10 mouse cellular contexts compared by ENCODE assay signal in genomic region chr19:10809428-10810175, GRCm38 (mm10). TPM values are rescaled to one million over a fixed set of nuclear protein-coding genes. Genes with fewer than 3 reads are reported as not detected.
DNase-seq lines count a peak whose midpoint lies in the region; ATAC-seq and TF ChIP-seq lines count a peak whose summit lies in the region.
"Had no signal": no experiment of that assay in that cellular context is flagged by ENCODE, and none has a peak within 500 bp of the region (broad histone marks: within the 10 kb centered on the region; RNA-seq: fewer than 3 reads in every experiment).

No protein-coding gene starts in this region.

- TF ChIP-seq CTCF in brain, embryonic 14.5 days (IDR thresholded peaks at IDR 0.05; ENCODE audit: borderline replicate concordance, extremely low read depth, insufficient read depth, insufficient read length): no peak
- TF ChIP-seq CTCF in hindbrain, postnatal 0 days (IDR thresholded peaks at IDR 0.05; ENCODE audit: low read depth): no peak
- no peak for TF ChIP-seq CTCF in kidney, adult 2 months (conservative IDR thresholded peaks at IDR 0.05; ENCODE audit: insufficient read depth, insufficient read length, low read depth, low read length)

- H3K36me3 ChIP-seq in hindbrain, postnatal 0 days (ENCODE audit: insufficient read depth, low read length): no peaks in the 10 kb centered on the region
- H3K36me3 ChIP-seq in midbrain, embryonic 14.5 days (ENCODE audit: control insufficient read depth, insufficient read depth, low read length): no peaks in the 10 kb centered on the region
- H3K36me3 ChIP-seq in kidney, adult 2 months (ENCODE audit: control insufficient read depth, insufficient read depth, low read length): no peaks in the 10 kb centered on the region
- no peaks in the 10 kb centered on the region for H3K36me3 ChIP-seq in intestine, embryonic 16.5 days (ENCODE audit: control insufficient read depth, insufficient read depth, low read length)
- H3K36me3 ChIP-seq: heart, embryonic 13.5 days had no signal

- peaks cover 9% of the 10 kb centered on the region; the same call in 1 of the 2 replicates for H3K4me1 ChIP-seq in hindbrain, postnatal 0 days (ENCODE audit: insufficient read depth, low read length)
- H3K4me1 ChIP-seq in midbrain, embryonic 14.5 days (ENCODE audit: control insufficient read depth, insufficient read depth, low read length): peaks cover 3% of the 10 kb centered on the region; the same call in 1 of the 2 replicates
- H3K4me1 ChIP-seq in kidney, adult 2 months (ENCODE audit: control insufficient read depth, insufficient read depth, low read length): no peaks in the 10 kb centered on the region
- no peaks in the 10 kb centered on the region for H3K4me1 ChIP-seq in intestine, embryonic 16.5 days (ENCODE audit: control insufficient read depth, insufficient read depth, low read length)
- H3K4me1 ChIP-seq: heart, embryonic 13.5 days had no signal

- H3K27me3 ChIP-seq in hindbrain, postnatal 0 days (ENCODE audit: insufficient read depth, low read length): no peaks in the 10 kb centered on the region
- H3K27me3 ChIP-seq in midbrain, embryonic 14.5 days (ENCODE audit: control insufficient read depth, insufficient read depth, low read length): no peaks in the 10 kb centered on the region
- no peaks in the 10 kb centered on the region for H3K27me3 ChIP-seq in kidney, adult 2 months (replicated peaks; ENCODE audit: control insufficient read depth, insufficient read depth, low read length)
- no peaks in the 10 kb centered on the region for H3K27me3 ChIP-seq in intestine, embryonic 16.5 days (replicated peaks; ENCODE audit: control insufficient read depth, insufficient read depth, low read length)
- H3K27me3 ChIP-seq: heart, embryonic 13.5 days had no signal

- H3K9me3 ChIP-seq in hindbrain, postnatal 0 days (ENCODE audit: low read length): no peaks in the 10 kb centered on the region
- no peaks in the 10 kb centered on the region for H3K9me3 ChIP-seq in midbrain, embryonic 14.5 days (ENCODE audit: control insufficient read depth, low read length)
- no peaks in the 10 kb centered on the region for H3K9me3 ChIP-seq in intestine, embryonic 16.5 days (ENCODE audit: control insufficient read depth, low read length)
- H3K9me3 ChIP-seq: heart, embryonic 13.5 days had no signal

- peak; percentile 59 for DNase-seq in embryo, embryonic 10 days (ENCODE audit: low spot score)
- DNase-seq in embryo, embryonic 9.5 days (ENCODE audit: extremely low spot score): no peak
- peak; percentile 86 for DNase-seq in brain, embryonic 14.5 days (ENCODE audit: low read depth)
- DNase-seq in hindbrain, postnatal 0 days (ENCODE audit: low spot score): peak; percentile 77
- peak; percentile 84 for DNase-seq in midbrain, embryonic 14.5 days
- no peak for DNase-seq in spleen, postnatal 10 days (ENCODE audit: low spot score in 2 of 2)
- DNase-seq in kidney, adult 2 months: no peak

- H3K9ac ChIP-seq in hindbrain, postnatal 0 days (replicated peaks; ENCODE audit: low read length): no peak overlapping the region
- H3K9ac ChIP-seq in midbrain, embryonic 14.5 days (replicated peaks; ENCODE audit: low read length): no peak overlapping the region
- H3K9ac ChIP-seq in intestine, embryonic 16.5 days (ENCODE audit: low read depth, low read length): no peak overlapping the region
- H3K9ac ChIP-seq: heart, embryonic 13.5 days; liver, embryonic 14.5 days had no signal

- H3K4me2 ChIP-seq in hindbrain, postnatal 0 days (ENCODE audit: low read depth, low read length): no peak overlapping the region
- H3K4me2 ChIP-seq in midbrain, embryonic 14.5 days (ENCODE audit: low read length): no peak overlapping the region
- no peak overlapping the region for H3K4me2 ChIP-seq in intestine, embryonic 16.5 days (ENCODE audit: low read depth, low read length)
- H3K4me2 ChIP-seq: heart, embryonic 13.5 days had no signal

- ATAC-seq in hindbrain, postnatal 0 days: peak; percentile 57; the same call in 1 of the 2 replicates
- peak; percentile 20; the same call in 1 of the 2 replicates for ATAC-seq in midbrain, embryonic 14.5 days (ENCODE audit: low FRiP score, low TSS enrichment)
- no peak for ATAC-seq in intestine, embryonic 16.5 days

- TF ChIP-seq POLR2A in brain, embryonic 14.5 days (IDR thresholded peaks at IDR 0.05; ENCODE audit: borderline replicate concordance, extremely low read depth, insufficient read depth, insufficient read length, poor library complexity, severe bottlenecking): no peak
- TF ChIP-seq POLR2A in kidney, adult 2 months (IDR thresholded peaks at IDR 0.05; ENCODE audit: low read depth, low read length): no peak

- no peak overlapping the region for H3K4me3 ChIP-seq in hindbrain, postnatal 0 days (ENCODE audit: low read length)
- H3K4me3 ChIP-seq in midbrain, embryonic 14.5 days (replicated peaks; ENCODE audit: low read depth, low read length): no peak overlapping the region
- H3K4me3 ChIP-seq in kidney, adult 2 months (ENCODE audit: insufficient read depth, low read depth, low read length): no peak overlapping the region
- no peak overlapping the region for H3K4me3 ChIP-seq in intestine, embryonic 16.5 days (ENCODE audit: low read length)
- H3K4me3 ChIP-seq: heart, embryonic 13.5 days had no signal

- H3K27ac ChIP-seq in hindbrain, postnatal 0 days: peak overlapping the region; percentile 56
- H3K27ac ChIP-seq in midbrain, embryonic 14.5 days (replicated peaks; ENCODE audit: low read depth, low read length): peak overlapping the region; percentile 26; the same call in 1 of the 2 replicates
- no peak overlapping the region for H3K27ac ChIP-seq in kidney, adult 2 months (ENCODE audit: insufficient read depth, low read depth, low read length)
- H3K27ac ChIP-seq in intestine, embryonic 16.5 days (ENCODE audit: low read length): no peak overlapping the region
- H3K27ac ChIP-seq: heart, embryonic 13.5 days; liver, embryonic 14.5 days had no signal

- WGBS in hindbrain, postnatal 0 days: 57% methylated on average over 11 of the region's 11 CpGs
- WGBS in midbrain, embryonic 14.5 days: 74% methylated on average over 11 of the region's 11 CpGs
- WGBS in kidney, adult 2 months: 80% methylated on average over 11 of the region's 11 CpGs
- WGBS in intestine, embryonic 16.5 days: 71% methylated on average over 11 of the region's 11 CpGs

RNA-seq across cellular contexts. Expression of gene Cd6, which starts 20.3 kb away (rescaled TPM):
- not detected in 2 replicates for polyA plus RNA-seq in brain, embryonic 14.5 days (2012; rRNA removed)
- not detected in 2 replicates for total RNA-seq in hindbrain, postnatal 0 days (2014; rRNA removed)
- polyA plus RNA-seq in hindbrain, postnatal 0 days (2015; fragmentation: Nextera tagmentation; extraction: Ambion mirVana): 0.08 TPM in 1 of 2 replicates, not detected in the other
- polyA plus RNA-seq in midbrain, embryonic 14.5 days (2014; fragmentation: Nextera tagmentation; extraction: Ambion mirVana): not detected in 2 replicates
- 0.30 and 3.1 TPM in 2 replicates for polyA plus RNA-seq in kidney, adult 2 months (2012; rRNA removed)
- polyA plus RNA-seq in intestine, embryonic 16.5 days (2015; fragmentation: Nextera tagmentation; extraction: Ambion mirVana): 0.23 and 0.38 TPM in 2 replicates
- polyA plus RNA-seq: liver, embryonic 14.5 days had no signal

RNA-seq across cellular contexts. Expression of gene Slc15a3, which starts 29.9 kb away (rescaled TPM):
- polyA plus RNA-seq in brain, embryonic 14.5 days (2012; rRNA removed): 0.61 and 1.0 TPM in 2 replicates
- total RNA-seq in hindbrain, postnatal 0 days (2014; rRNA removed): 1.5 and 1.9 TPM in 2 replicates
- 0.21 and 0.78 TPM in 2 replicates for polyA plus RNA-seq in hindbrain, postnatal 0 days (2015; fragmentation: Nextera tagmentation; extraction: Ambion mirVana)
- 0.20 and 0.54 TPM in 2 replicates for polyA plus RNA-seq in midbrain, embryonic 14.5 days (2014; fragmentation: Nextera tagmentation; extraction: Ambion mirVana)
- polyA plus RNA-seq in kidney, adult 2 months (2012; rRNA removed): 6.2 and 6.7 TPM in 2 replicates
- 0.48 and 0.56 TPM in 2 replicates for polyA plus RNA-seq in intestine, embryonic 16.5 days (2015; fragmentation: Nextera tagmentation; extraction: Ambion mirVana)

Comparison
In these comparisons a context has a peak if more than half of its experiments do, and no peak if none do; other contexts are left out.
1. DNase-seq: peak in embryo, embryonic 10 days (single experiment), brain, embryonic 14.5 days (single experiment), hindbrain, postnatal 0 days (single experiment) and midbrain, embryonic 14.5 days (single experiment); none in embryo, embryonic 9.5 days (single experiment), spleen, postnatal 10 days (0 of 2) and kidney, adult 2 months (single experiment).
2. H3K27ac ChIP-seq: peak in hindbrain, postnatal 0 days (single experiment) and midbrain, embryonic 14.5 days (single experiment); none in kidney, adult 2 months (single experiment) and intestine, embryonic 16.5 days (single experiment).